35 mouse cellular contexts compared by ENCODE assay signal in the genomic region with DNA sequence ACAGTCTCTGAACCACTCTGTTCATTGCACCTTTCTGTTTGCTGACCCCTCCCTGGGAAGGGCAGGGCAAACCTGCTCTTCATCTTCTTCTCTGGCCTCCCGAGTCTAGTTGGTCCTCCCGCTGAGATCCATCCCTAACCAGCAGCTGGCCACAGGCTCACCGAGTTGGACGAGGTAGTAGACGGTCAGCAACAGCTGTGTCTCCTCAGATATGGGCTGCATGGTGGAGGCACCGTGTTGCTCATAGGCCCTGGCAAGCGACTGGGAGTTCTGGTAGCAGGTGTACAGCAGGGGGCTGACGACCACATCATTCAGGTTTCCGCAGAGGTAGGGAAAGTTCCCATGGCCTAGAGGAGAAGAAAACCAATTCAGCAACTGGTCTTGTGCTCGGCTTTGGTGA.
"Had no signal": no experiment of that assay in that cellular context is flagged by ENCODE, and none has a peak within 500 bp of the region (broad histone marks: within the 10 kb centered on the region; RNA-seq: fewer than 3 reads in every experiment).

No protein-coding gene starts in this region.

- DNase-seq: heart, postnatal 10 days; heart, postnatal 14 days; heart, postnatal 36 days; heart, postnatal 4 days; kidney, adult 11 months; kidney, adult 18-20 months; kidney, adult 2 months; kidney, adult 8-10 months; kidney, adult 9 months; kidney, postnatal 10 days; kidney, postnatal 14 days; kidney, postnatal 25 days; kidney, postnatal 36 days; kidney, postnatal 4 days; layer of hippocampus, adult 9-11 months; layer of hippocampus, postnatal 36 days had no signal

- H3K27me3 ChIP-seq: heart, embryonic 12.5 days; heart, embryonic 13.5 days; heart, embryonic 15.5 days; hindbrain, embryonic 12.5 days; hindbrain, embryonic 13.5 days; hindbrain, embryonic 15.5 days; intestine, embryonic 15.5 days had no signal

- H3K27ac ChIP-seq: heart, embryonic 10.5 days; heart, embryonic 13.5 days; heart, embryonic 15.5 days; hindbrain, embryonic 10.5 days; hindbrain, embryonic 12.5 days; hindbrain, embryonic 13.5 days; hindbrain, embryonic 14.5 days; hindbrain, embryonic 15.5 days; hindbrain, postnatal 0 days; intestine, embryonic 15.5 days; kidney, embryonic 15.5 days; kidney, postnatal 0 days; layer of hippocampus, adult 2 months had no signal

- H3K36me3 ChIP-seq: heart, embryonic 13.5 days; heart, embryonic 15.5 days; hindbrain, embryonic 15.5 days had no signal

- ATAC-seq: hindbrain, embryonic 16.5 days; hindbrain, postnatal 0 days; inflammation-experienced regulatory T-cells, adult 6 months; intestine, embryonic 15.5 days; intestine, embryonic 16.5 days; intestine, postnatal 0 days had no signal

- H3K4me1 ChIP-seq: heart, embryonic 12.5 days; heart, embryonic 15.5 days; hindbrain, embryonic 12.5 days; hindbrain, embryonic 13.5 days; hindbrain, embryonic 15.5 days; intestine, embryonic 15.5 days had no signal

- H3K9ac ChIP-seq: heart, embryonic 12.5 days; heart, embryonic 13.5 days; heart, embryonic 15.5 days; hindbrain, embryonic 12.5 days; hindbrain, embryonic 13.5 days; hindbrain, embryonic 14.5 days; hindbrain, embryonic 15.5 days; intestine, embryonic 15.5 days; kidney, embryonic 15.5 days had no signal

- H3K4me2 ChIP-seq: heart, embryonic 11.5 days; heart, embryonic 12.5 days; heart, embryonic 13.5 days; heart, embryonic 15.5 days; hindbrain, embryonic 12.5 days; hindbrain, embryonic 13.5 days; hindbrain, embryonic 14.5 days; hindbrain, embryonic 15.5 days; intestine, embryonic 15.5 days; kidney, embryonic 15.5 days had no signal

- H3K9me3 ChIP-seq: heart, embryonic 10.5 days; heart, embryonic 12.5 days; heart, embryonic 13.5 days; heart, embryonic 15.5 days; hindbrain, embryonic 10.5 days; hindbrain, embryonic 12.5 days; hindbrain, embryonic 13.5 days; hindbrain, embryonic 15.5 days; intestine, embryonic 15.5 days; kidney, embryonic 15.5 days had no signal

- H3K4me3 ChIP-seq: heart, embryonic 10.5 days; heart, embryonic 12.5 days; heart, embryonic 13.5 days; heart, embryonic 15.5 days; hindbrain, embryonic 10.5 days; hindbrain, embryonic 12.5 days; hindbrain, embryonic 13.5 days; hindbrain, embryonic 15.5 days; intestine, embryonic 15.5 days; kidney, embryonic 15.5 days; layer of hippocampus, adult 2 months had no signal
